Mouse (Mus musculus): ENCODE data around the gene Kcnk10. TPM values are rescaled to one million over a fixed set of nuclear protein-coding genes. Genes with fewer than 3 reads are reported as not detected.

Kcnk10 gene
- polyA plus RNA-seq, 3 experiments from 2014 or later: not detected

- ATAC-seq: peak; percentile 18
Measured at GRCm38 (mm10) chr12:98571896-98572680, 6.0 kb downstream of the Kcnk10 start.

- ATAC-seq: no peak
Measured at GRCm38 (mm10) chr12:98569380-98569779, 8.7 kb downstream of the Kcnk10 start.

GRCm38 (mm10) chr12:98567877-98568276, 10.2 kb downstream of the Kcnk10 start:
- no peak for ATAC-seq

- ATAC-seq: no peak
Measured at GRCm38 (mm10) chr12:98564383-98564782, 13.7 kb downstream of the Kcnk10 start.

GRCm38 (mm10) chr12:98563261-98563660, 14.8 kb downstream of the Kcnk10 start:
- ATAC-seq: no peak

GRCm38 (mm10) chr12:98562341-98562977, 15.7 kb downstream of the Kcnk10 start:
- ATAC-seq: no peak

- no peak for ATAC-seq
Measured at GRCm38 (mm10) chr12:98560038-98560437, 18.1 kb downstream of the Kcnk10 start.

GRCm38 (mm10) chr12:98557013-98557677, 21.0 kb downstream of the Kcnk10 start:
- ATAC-seq: no peak

- no peak for ATAC-seq
Measured at GRCm38 (mm10) chr12:98549981-98550380, 28.1 kb downstream of the Kcnk10 start.

GRCm38 (mm10) chr12:98548141-98548540, 30.0 kb downstream of the Kcnk10 start:
- ATAC-seq: no peak

- no peak for ATAC-seq
Measured at GRCm38 (mm10) chr12:98545875-98546274, 32.2 kb downstream of the Kcnk10 start.

- no peak for ATAC-seq
Measured at GRCm38 (mm10) chr12:98545251-98545560, 32.9 kb downstream of the Kcnk10 start.

- ATAC-seq: no peak
Measured at GRCm38 (mm10) chr12:98544545-98545250, 33.4 kb downstream of the Kcnk10 start.

GRCm38 (mm10) chr12:98536760-98537159, 41.4 kb downstream of the Kcnk10 start:
- ATAC-seq: no peak

GRCm38 (mm10) chr12:98536036-98536435, 42.1 kb downstream of the Kcnk10 start:
- ATAC-seq: no peak

- no peak for ATAC-seq
Measured at GRCm38 (mm10) chr12:98535494-98535901, 42.6 kb downstream of the Kcnk10 start.

- no peak for ATAC-seq
Measured at GRCm38 (mm10) chr12:98528635-98529034, 49.5 kb downstream of the Kcnk10 start.

GRCm38 (mm10) chr12:98525361-98525760, 52.7 kb downstream of the Kcnk10 start:
- ATAC-seq: no peak

GRCm38 (mm10) chr12:98524331-98525311, 53.5 kb downstream of the Kcnk10 start:
- no peak for ATAC-seq

- ATAC-seq: no peak
Measured at GRCm38 (mm10) chr12:98521311-98521710, 56.8 kb downstream of the Kcnk10 start.

GRCm38 (mm10) chr12:98520568-98520931, 57.6 kb downstream of the Kcnk10 start:
- ATAC-seq: no peak
